Mouse (Mus musculus): ENCODE measurements around the gene Zfhx3. TPM values are rescaled to one million over a fixed set of nuclear protein-coding genes. Genes with fewer than 3 reads are reported as not detected.

Gene Zfhx3
- polyA plus RNA-seq, 1 experiment from 2014 or later = 6.2 TPM

GRCm38 (mm10) chr8:108044185-108044584 lies 101.7 kb downstream of the Zfhx3 start:
- Histone ChIP-seq H3K9ac (no peak overlapping the region), H3K4me1 (no peaks in the 10 kb centered on the region), H3K36me3 (no peaks in the 10 kb centered on the region), H3K27ac (replicated peaks) (no peak overlapping the region), H3K27me3 (replicated peaks) (no peaks in the 10 kb centered on the region), H3K9me3 (no peaks in the 10 kb centered on the region), H3K4me3 (no peak overlapping the region), H3K4me2 (no peak overlapping the region)
- ATAC-seq (ENCODE audit: extremely low read depth, insufficient number of reproducible peaks, low FRiP score, low TSS enrichment) = no peak
- WGBS = 76% methylated on average over 3 of the region's 3 CpGs

- no peaks in the 10 kb centered on the region for H3K36me3 ChIP-seq
- WGBS = 56% methylated on average over 5 of the region's 5 CpGs
- H3K4me2 ChIP-seq = no peak overlapping the region
- no peaks in the 10 kb centered on the region for H3K27me3 ChIP-seq (replicated peaks)
- no peaks in the 10 kb centered on the region for H3K4me1 ChIP-seq
- no peak overlapping the region for H3K4me3 ChIP-seq
- H3K9ac ChIP-seq = no peak overlapping the region
- H3K9me3 ChIP-seq = no peaks in the 10 kb centered on the region
- no peak for ATAC-seq (ENCODE audit: extremely low read depth, insufficient number of reproducible peaks, low FRiP score, low TSS enrichment)
- H3K27ac ChIP-seq (replicated peaks) = no peak overlapping the region
Measured at GRCm38 (mm10) chr8:108056241-108056640, 113.8 kb downstream of the Zfhx3 start.

- no peaks in the 10 kb centered on the region for H3K27me3 ChIP-seq (replicated peaks)
- H3K4me3 ChIP-seq = no peak overlapping the region
- no peak overlapping the region for H3K9ac ChIP-seq
- no peak for ATAC-seq (ENCODE audit: extremely low read depth, insufficient number of reproducible peaks, low FRiP score, low TSS enrichment)
- no peak overlapping the region for H3K27ac ChIP-seq (replicated peaks)
- no peaks in the 10 kb centered on the region for H3K9me3 ChIP-seq
- H3K36me3 ChIP-seq = no peaks in the 10 kb centered on the region
- H3K4me2 ChIP-seq = no peak overlapping the region
- 80% methylated on average over 12 of the region's 12 CpGs for WGBS
- H3K4me1 ChIP-seq = no peaks in the 10 kb centered on the region
Measured at GRCm38 (mm10) chr8:108061972-108062371, 119.5 kb downstream of the Zfhx3 start.

- Histone ChIP-seq H3K27me3 (replicated peaks) (0 out of 2 replicates have a peak, but pooled peaks cover 3% of the 10 kb centered on the region), H3K9ac (no peak overlapping the region), H3K27ac (replicated peaks) (no peak overlapping the region), H3K9me3 (no peaks in the 10 kb centered on the region), H3K36me3 (no peaks in the 10 kb centered on the region), H3K4me3 (no peak overlapping the region), H3K4me2 (no peak overlapping the region), H3K4me1 (no peaks in the 10 kb centered on the region)
- ATAC-seq (ENCODE audit: extremely low read depth, insufficient number of reproducible peaks, low FRiP score, low TSS enrichment) = no peak
- 83% methylated on average over 6 of the region's 6 CpGs for WGBS
Measured at GRCm38 (mm10) chr8:108067111-108067510, 124.7 kb downstream of the Zfhx3 start.

- Histone ChIP-seq H3K9ac (no peak overlapping the region), H3K27ac (replicated peaks) (no peak overlapping the region), H3K4me2 (no peak overlapping the region; the same call in 1 of the 2 replicates), H3K4me3 (no peak overlapping the region), H3K36me3 (no peaks in the 10 kb centered on the region), H3K9me3 (no peaks in the 10 kb centered on the region), H3K27me3 (replicated peaks) (0 out of 2 replicates have a peak, but pooled peaks cover 3% of the 10 kb centered on the region), H3K4me1 (no peaks in the 10 kb centered on the region)
- 34% methylated on average over 8 of the region's 8 CpGs for WGBS
- no peak for ATAC-seq (ENCODE audit: extremely low read depth, insufficient number of reproducible peaks, low FRiP score, low TSS enrichment)
Measured at GRCm38 (mm10) chr8:108068195-108068594, 125.8 kb downstream of the Zfhx3 start.

- no peaks in the 10 kb centered on the region for H3K9me3 ChIP-seq
- no peak overlapping the region for H3K27ac ChIP-seq (replicated peaks)
- WGBS = 83% methylated on average over 4 of the region's 4 CpGs
- 0 out of 2 replicates have a peak, but pooled peaks cover 3% of the 10 kb centered on the region for H3K27me3 ChIP-seq (replicated peaks)
- no peak overlapping the region for H3K4me2 ChIP-seq
- H3K4me1 ChIP-seq = no peaks in the 10 kb centered on the region
- H3K9ac ChIP-seq = no peak overlapping the region
- H3K4me3 ChIP-seq = no peak overlapping the region
- ATAC-seq (ENCODE audit: extremely low read depth, insufficient number of reproducible peaks, low FRiP score, low TSS enrichment) = no peak
- no peaks in the 10 kb centered on the region for H3K36me3 ChIP-seq
Measured at GRCm38 (mm10) chr8:108070438-108070837, 128.0 kb downstream of the Zfhx3 start.

GRCm38 (mm10) chr8:108072126-108072746 lies 129.8 kb downstream of the Zfhx3 start:
- H3K4me2 ChIP-seq = no peak overlapping the region
- no peaks in the 10 kb centered on the region for H3K4me1 ChIP-seq
- 63% methylated on average over 2 of the region's 2 CpGs for WGBS
- no peak overlapping the region for H3K9ac ChIP-seq
- no peak for ATAC-seq (ENCODE audit: extremely low read depth, insufficient number of reproducible peaks, low FRiP score, low TSS enrichment)
- H3K9me3 ChIP-seq = no peaks in the 10 kb centered on the region
- no peak overlapping the region for H3K4me3 ChIP-seq
- no peak overlapping the region for H3K27ac ChIP-seq (replicated peaks)
- H3K36me3 ChIP-seq = no peaks in the 10 kb centered on the region
- 0 out of 2 replicates have a peak, but pooled peaks cover 3% of the 10 kb centered on the region for H3K27me3 ChIP-seq (replicated peaks)

- Histone ChIP-seq H3K4me3 (no peak overlapping the region), H3K27me3 (replicated peaks) (0 out of 2 replicates have a peak, but pooled peaks cover 3% of the 10 kb centered on the region), H3K4me2 (no peak overlapping the region), H3K4me1 (no peaks in the 10 kb centered on the region), H3K9ac (no peak overlapping the region), H3K36me3 (no peaks in the 10 kb centered on the region), H3K9me3 (no peaks in the 10 kb centered on the region), H3K27ac (replicated peaks) (no peak overlapping the region)
- ATAC-seq (ENCODE audit: extremely low read depth, insufficient number of reproducible peaks, low FRiP score, low TSS enrichment) = no peak
- 86% methylated on average over 5 of the region's 5 CpGs for WGBS
Measured at GRCm38 (mm10) chr8:108072853-108073252, 130.4 kb downstream of the Zfhx3 start.

- Histone ChIP-seq H3K27ac (replicated peaks) (no peak overlapping the region), H3K9ac (no peak overlapping the region), H3K4me1 (no peaks in the 10 kb centered on the region), H3K4me3 (no peak overlapping the region), H3K27me3 (replicated peaks) (no peaks in the 10 kb centered on the region), H3K9me3 (no peaks in the 10 kb centered on the region), H3K36me3 (no peaks in the 10 kb centered on the region), H3K4me2 (no peak overlapping the region)
- 62% methylated on average over 5 of the region's 5 CpGs for whole genome bisulfite sequencing
- no peak for ATAC-seq (ENCODE audit: extremely low read depth, insufficient number of reproducible peaks, low FRiP score, low TSS enrichment)
Measured at GRCm38 (mm10) chr8:108075176-108075575, 132.7 kb downstream of the Zfhx3 start.

- Histone ChIP-seq H3K9ac (no peak overlapping the region), H3K36me3 (no peaks in the 10 kb centered on the region), H3K4me2 (no peak overlapping the region), H3K4me3 (no peak overlapping the region), H3K4me1 (peaks cover 4% of the 10 kb centered on the region; the same call in 1 of the 2 replicates), H3K27me3 (replicated peaks) (no peaks in the 10 kb centered on the region), H3K9me3 (no peaks in the 10 kb centered on the region), H3K27ac (replicated peaks) (no peak overlapping the region)
- no peak for ATAC-seq (ENCODE audit: extremely low read depth, insufficient number of reproducible peaks, low FRiP score, low TSS enrichment)
- 82% methylated on average over 4 of the region's 4 CpGs for WGBS
Measured at GRCm38 (mm10) chr8:108078726-108079125, 136.3 kb downstream of the Zfhx3 start.

GRCm38 (mm10) chr8:108086913-108087312 lies 144.5 kb downstream of the Zfhx3 start:
- Histone ChIP-seq H3K4me3 (no peak overlapping the region), H3K36me3 (no peaks in the 10 kb centered on the region), H3K4me2 (no peak overlapping the region), H3K27me3 (replicated peaks) (no peaks in the 10 kb centered on the region), H3K9ac (no peak overlapping the region), H3K4me1 (no peaks in the 10 kb centered on the region), H3K9me3 (no peaks in the 10 kb centered on the region), H3K27ac (replicated peaks) (no peak overlapping the region)
- WGBS = 62% methylated on average over 4 of the region's 4 CpGs
- ATAC-seq (ENCODE audit: extremely low read depth, insufficient number of reproducible peaks, low FRiP score, low TSS enrichment) = no peak

GRCm38 (mm10) chr8:108089632-108090031 lies 147.2 kb downstream of the Zfhx3 start:
- 72% methylated on average over 5 of the region's 5 CpGs for WGBS

More at GRCm38 (mm10) chr8:108089632-108090031, 147.2 kb downstream of the Zfhx3 start:
- H3K4me2 ChIP-seq = no peak overlapping the region
- H3K4me3 ChIP-seq = no peak overlapping the region
- no peaks in the 10 kb centered on the region for H3K36me3 ChIP-seq
- no peak for ATAC-seq (ENCODE audit: extremely low read depth, insufficient number of reproducible peaks, low FRiP score, low TSS enrichment)
- H3K27me3 ChIP-seq (replicated peaks) = no peaks in the 10 kb centered on the region
- H3K9ac ChIP-seq = no peak overlapping the region
- H3K9me3 ChIP-seq = no peaks in the 10 kb centered on the region
- H3K27ac ChIP-seq (replicated peaks) = no peak overlapping the region
- no peaks in the 10 kb centered on the region for H3K4me1 ChIP-seq
